Mouse (Mus musculus): ENCODE data around the gene Adamts18. TPM values are rescaled to one million over a fixed set of nuclear protein-coding genes. Genes with fewer than 3 reads are reported as not detected.

The Adamts18 gene
- polyA plus RNA-seq, 1 experiment from 2014 or later: 0.07 TPM

Other genes starting within 250 kb of the Adamts18 start
- gene Mon1b, start 213.2 kb downstream of the Adamts18 start, polyA plus RNA-seq (2015; fragmentation: Nextera tagmentation; extraction: Ambion mirVana): 2.7 TPM in 2 replicates
- not detected in 2 replicates for gene Syce1l, start 205.5 kb downstream of the Adamts18 start, polyA plus RNA-seq (2015; fragmentation: Nextera tagmentation; extraction: Ambion mirVana)